Mouse (Mus musculus) thymus, adult 2 months (tissue): ENCODE results near the gene Gm20388.

Experiments used
- CTCF ChIP-seq: fragments of 200-500 bp; IDR thresholded peaks from 2 replicates; pipeline ENCODE4 v1.5.1; 2012; ENCODE audit warnings: mild to moderate bottlenecking, control low read depth, low read length, moderate library complexity, borderline replicate concordance; ENCODE audit not compliant: control insufficient read depth, poor library complexity, insufficient read depth; ENCODE audit errors: extremely low read depth
- POLR2A ChIP-seq: fragments of 200-500 bp; IDR thresholded peaks from 2 replicates; pipeline ENCODE4 v1.6.1; 2012; ENCODE audit warnings: mild to moderate bottlenecking, low read length, control low read depth, moderate library complexity; ENCODE audit not compliant: control insufficient read depth, poor library complexity, insufficient read depth; ENCODE audit errors: extremely low read depth

DNA sequence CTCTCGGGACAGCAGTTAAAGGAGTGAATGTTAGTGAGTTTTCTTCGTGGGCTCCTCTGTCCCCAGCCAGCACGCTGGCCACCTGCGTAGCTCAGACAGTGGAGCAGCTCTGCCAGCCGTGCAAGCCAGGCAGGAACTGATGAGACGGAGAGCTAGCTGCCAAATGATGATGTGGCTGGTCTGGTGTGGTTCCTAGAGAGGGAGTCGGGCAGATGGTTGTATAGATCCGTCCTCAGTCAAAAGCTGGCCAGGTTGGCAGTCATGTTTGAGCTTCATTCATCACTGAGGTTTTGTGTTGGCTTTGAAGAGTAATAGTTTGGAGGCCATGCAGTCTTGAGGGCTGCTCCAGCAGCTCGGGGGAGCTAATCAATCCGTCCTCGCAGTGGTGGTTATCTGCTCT lies 3588.3 kb downstream of the Gm20388 start:
- TF ChIP-seq POLR2A (no peak), CTCF (no peak)
